Mouse (Mus musculus) kidney, postnatal 25 days (tissue): ENCODE results near the gene Ankrd1.

ENCODE experiments used
- DNase-seq, 2 experiments: peaks; one replicate each; pipeline ENCODE4 v3.0.0; 2021; ENCODE audit warnings: mixed read lengths in 2 of 2

The Ankrd1 gene

DNA sequence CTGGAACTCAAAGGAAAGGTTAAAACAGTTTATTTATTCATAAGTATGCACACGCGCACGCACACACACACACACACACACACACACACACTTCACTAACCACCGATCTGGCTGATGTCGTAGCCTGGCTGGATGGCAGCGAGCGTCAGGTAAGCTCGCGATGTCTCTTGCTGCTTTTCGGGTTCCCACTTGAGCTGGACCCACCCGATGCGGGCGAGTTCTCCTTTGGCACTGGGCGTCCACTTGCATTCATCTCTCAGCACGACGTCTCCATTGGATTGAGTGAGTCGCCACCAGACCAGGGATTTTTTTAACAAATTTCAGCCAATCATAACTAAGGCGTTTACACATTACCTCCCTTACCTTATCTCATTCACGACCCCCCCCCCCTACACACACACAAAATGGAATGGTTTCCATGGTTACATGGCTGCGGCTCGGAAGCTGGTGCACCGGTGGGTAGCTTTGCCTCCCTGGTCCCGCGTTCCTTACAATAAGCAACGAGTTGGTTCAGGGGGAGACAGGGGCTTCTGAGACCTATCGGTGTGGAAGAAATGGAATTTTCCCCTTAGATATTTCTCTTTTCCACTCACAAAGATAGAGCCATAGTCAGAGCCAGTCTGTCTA lies 10.5 kb downstream of the Ankrd1 start:
- no peak for DNase-seq

GRCm38 (mm10) chr19:36103909-36104308 lies 16.0 kb downstream of the Ankrd1 start:
- DNase-seq = no peak

GRCm38 (mm10) chr19:36098916-36099315 lies 21.0 kb downstream of the Ankrd1 start:
- DNase-seq = no peak

DNA sequence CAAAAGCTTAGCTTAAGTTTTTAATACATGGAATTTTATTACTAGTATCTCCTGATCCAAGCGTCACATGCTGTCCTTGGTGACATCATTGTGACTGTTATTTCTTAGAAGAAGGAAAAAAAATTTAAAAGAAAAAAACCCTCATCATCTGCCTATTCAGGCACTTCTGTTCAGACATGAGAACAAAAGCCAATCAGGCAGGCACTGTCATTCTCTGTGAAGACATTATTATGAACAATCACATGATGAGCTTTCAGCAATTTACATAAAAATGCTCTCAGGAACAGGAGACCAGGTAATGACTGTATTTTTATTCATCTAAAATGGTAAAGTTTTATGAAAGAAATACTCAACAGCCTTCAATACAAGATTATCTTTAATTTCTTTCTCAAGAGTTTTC lies 21.6 kb downstream of the Ankrd1 start:
- no peak for DNase-seq

- no peak for DNase-seq
These were observed 22.7 kb downstream of the Ankrd1 start for GRCm38 (mm10) chr19:36097194-36097593.

- no peak for DNase-seq
These were observed 29.1 kb downstream of the Ankrd1 start for GRCm38 (mm10) chr19:36090781-36091180.

- DNase-seq = peak; percentile 89 to 93
These were observed 36.4 kb downstream of the Ankrd1 start, which contains the start of gene Rpp30 for GRCm38 (mm10) chr19:36083262-36084225. Gene Rpp30, plus strand, starts transcription at chr19:36083716.

DNA sequence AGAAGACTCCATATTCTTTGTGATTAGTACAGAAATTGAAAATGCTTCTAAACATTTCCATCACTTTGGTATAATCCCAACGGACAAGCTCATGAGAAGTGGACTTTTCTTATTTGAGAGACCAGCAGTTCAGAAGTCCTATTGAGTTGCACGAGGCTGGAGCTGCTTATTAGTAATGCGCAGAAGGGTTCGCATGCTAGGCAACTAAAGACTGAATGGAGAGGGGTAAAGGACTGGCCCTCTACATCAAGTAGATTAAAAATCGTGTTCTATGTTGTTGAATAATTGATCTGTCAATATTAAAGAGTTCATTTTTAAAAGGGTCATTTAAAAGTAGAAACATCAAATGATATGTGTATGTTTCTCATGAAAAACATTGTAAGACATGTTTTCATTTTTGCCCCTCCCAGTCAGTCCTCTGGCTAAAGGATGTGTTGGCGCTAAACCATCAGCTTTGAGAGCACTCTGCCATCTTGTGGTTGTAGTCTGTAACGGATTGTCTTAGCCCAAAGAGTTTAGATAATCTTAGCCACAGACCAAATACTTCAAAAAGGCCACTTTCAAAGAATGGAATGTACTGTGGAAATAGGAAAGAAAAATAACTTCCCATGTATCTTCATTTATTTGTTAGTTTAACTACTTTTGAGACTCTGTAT lies 37.2 kb downstream of the Ankrd1 start:
- DNase-seq = peak; percentile 38 to 45

DNA sequence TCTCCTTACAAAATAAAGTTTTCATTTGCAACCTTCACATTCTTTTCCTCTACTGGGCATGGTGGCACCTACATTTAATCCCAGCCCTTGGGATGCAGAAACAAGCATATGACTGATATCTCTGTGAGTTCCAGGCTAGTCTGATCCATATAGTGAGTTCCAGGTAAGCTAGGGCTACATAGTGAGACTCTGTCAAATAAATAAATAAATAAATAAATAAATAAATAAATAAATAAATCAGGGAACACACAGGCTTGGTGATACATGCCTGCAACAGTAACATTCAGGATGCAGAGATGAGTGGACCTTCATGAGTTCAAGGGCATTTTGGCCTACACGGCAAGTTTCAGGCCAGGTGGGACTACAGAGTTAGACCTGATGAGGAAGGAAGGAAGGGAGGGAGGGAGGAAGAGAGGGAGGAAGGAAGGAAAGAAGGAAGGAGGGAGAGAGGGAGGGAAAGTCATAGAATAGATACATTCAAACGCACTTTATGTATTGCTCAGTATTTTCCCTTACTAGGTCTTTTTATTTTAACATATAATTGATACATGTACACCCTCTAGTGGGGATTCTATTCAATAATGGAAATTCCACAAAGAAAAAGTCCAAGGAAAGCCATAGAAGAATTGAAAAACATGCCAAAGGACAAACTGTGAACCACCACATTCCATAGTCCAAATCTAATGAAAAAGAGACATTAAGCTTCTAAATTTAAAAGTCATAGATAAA lies 56.9 kb downstream of the Ankrd1 start:
- no peak for DNase-seq
